Mouse (Mus musculus) layer of hippocampus, adult 9-11 months (tissue): ENCODE measurements around the gene Adam1b.

Experiments used
- DNase-seq: peaks from one replicate; pipeline ENCODE4 v3.0.0; 2022

Gene Adam1b

GRCm38 (mm10) chr5:121484801-121485200, 18.4 kb downstream of the Adam1b start:
- DNase-seq, result no peak

- DNase-seq, result no peak
Measured at GRCm38 (mm10) chr5:121477680-121478079, 25.6 kb downstream of the Adam1b start.

GRCm38 (mm10) chr5:121476040-121476439, 27.2 kb downstream of the Adam1b start:
- DNase-seq, result no peak

- DNase-seq, result no peak
Measured at GRCm38 (mm10) chr5:121474610-121475009, 28.6 kb downstream of the Adam1b start.

GRCm38 (mm10) chr5:121472411-121472810, 30.8 kb downstream of the Adam1b start:
- no peak for DNase-seq

- no peak for DNase-seq
Measured at GRCm38 (mm10) chr5:121469566-121469965, 33.7 kb downstream of the Adam1b start.

GRCm38 (mm10) chr5:121463601-121464250, 39.5 kb downstream of the Adam1b start:
- no peak for DNase-seq

- no peak for DNase-seq
Measured at GRCm38 (mm10) chr5:121462967-121463366, 40.3 kb downstream of the Adam1b start.

GRCm38 (mm10) chr5:121462171-121462502, 41.1 kb downstream of the Adam1b start:
- no peak for DNase-seq

- DNase-seq, result no peak
Measured at GRCm38 (mm10) chr5:121461339-121462170, 41.7 kb downstream of the Adam1b start.

GRCm38 (mm10) chr5:121455510-121456265, 47.5 kb downstream of the Adam1b start:
- DNase-seq, result no peak

GRCm38 (mm10) chr5:121454503-121454782, 48.8 kb downstream of the Adam1b start:
- DNase-seq, result no peak

- peak; percentile 71 for DNase-seq
Measured at GRCm38 (mm10) chr5:121453743-121454502, 49.3 kb downstream of the Adam1b start.

GRCm38 (mm10) chr5:121452906-121453305, 50.3 kb downstream of the Adam1b start:
- DNase-seq, result no peak

- DNase-seq, result peak; percentile 98
Measured at GRCm38 (mm10) chr5:121452026-121452869, 51.0 kb downstream of the Adam1b start, which contains the start of gene Erp29. Gene Erp29 (minus strand): TSS chr5:121452506.

GRCm38 (mm10) chr5:121451644-121452025, 51.6 kb downstream of the Adam1b start, which contains the start of gene Tmem116:
Gene Tmem116 (plus strand): TSS chr5:121451893.
- DNase-seq, result no peak

GRCm38 (mm10) chr5:121451203-121451602, 52.0 kb downstream of the Adam1b start:
- peak; percentile 54 for DNase-seq

- no peak for DNase-seq
Measured at GRCm38 (mm10) chr5:121450476-121450875, 52.8 kb downstream of the Adam1b start.
